Mouse (Mus musculus) lung, embryonic 16.5 days (tissue): ENCODE results near the gene Spred2. TPM values are rescaled to one million over a fixed set of nuclear protein-coding genes. Genes with fewer than 3 reads are reported as not detected.
"Not testable (repeated sequence)": the region's sequence is repeated elsewhere in the genome, so short reads cannot be mapped to it uniquely, and the experiment has no call there.

Experiments used
- ATAC-seq: fragments of 200-750 bp; cut with Nextera tagmentation; 2 replicates; pipeline ENCODE4 v1.8.0; 2017; ENCODE audit warnings: low read depth, mild to moderate bottlenecking, moderate library complexity
- H3K27ac ChIP-seq: fragments of 300-500 bp; sonication (generic); 2 replicates; pipeline ENCODE4 v1.5.1; 2014; ENCODE audit warnings: mild to moderate bottlenecking, control low read depth, low read length
- H3K27me3 ChIP-seq: fragments of 300-500 bp; sonication (generic); 2 replicates; pipeline ENCODE4 v1.6.1; 2014; ENCODE audit warnings: low read depth, low read length, mixed read lengths; ENCODE audit not compliant: control insufficient read depth, insufficient read depth
- H3K36me3 ChIP-seq: fragments of 300-500 bp; sonication (generic); 2 replicates; pipeline ENCODE4 v1.6.1; 2014; ENCODE audit warnings: low read length; ENCODE audit not compliant: control insufficient read depth, insufficient read depth
- H3K4me1 ChIP-seq: fragments of 300-500 bp; sonication (generic); replicated peaks from 2 replicates; pipeline ENCODE4 v1.6.1; 2014; ENCODE audit warnings: low read length, mixed read lengths; ENCODE audit not compliant: control insufficient read depth, insufficient read depth
- H3K4me2 ChIP-seq: fragments of 300-500 bp; sonication (generic); 2 replicates; pipeline ENCODE4 v1.6.1; 2014; ENCODE audit warnings: low read depth, low read length, control low read depth
- H3K4me3 ChIP-seq: fragments of 300-500 bp; sonication (generic); 2 replicates; pipeline ENCODE4 v1.5.1; 2014; ENCODE audit warnings: mild to moderate bottlenecking, low read length, control low read depth
- H3K9ac ChIP-seq: fragments of 300-500 bp; sonication (generic); 2 replicates; pipeline ENCODE4 v1.6.1; 2014; ENCODE audit warnings: low read length, control low read depth
- H3K9me3 ChIP-seq: fragments of 300-500 bp; sonication (generic); 2 replicates; pipeline ENCODE4 v1.6.1; 2016; ENCODE audit warnings: low read length; ENCODE audit not compliant: control insufficient read depth
- WGBS: fragments of 180-500 bp; shearing (Covaris S2); extraction: QIAGEN DNeasy Blood & Tissue Kit; methylation state at CpG from one replicate; pipeline ENCODE4 v1.1.7; 2014; 5-methylcytosine and 5-hydroxymethylcytosine counted together
- polyA plus RNA-seq: library from polyadenylated mRNA; unstranded; fragments of >200 nt; fragmentation: Nextera tagmentation; extraction: Ambion mirVana; gene quantifications from 2 replicates; pipeline ENCODE4 v1.2.1, GENCODE M21; 2015

Spred2 gene
- polyA plus RNA-seq, 1 experiment from 2014 or later, result 5.7 TPM

DNA sequence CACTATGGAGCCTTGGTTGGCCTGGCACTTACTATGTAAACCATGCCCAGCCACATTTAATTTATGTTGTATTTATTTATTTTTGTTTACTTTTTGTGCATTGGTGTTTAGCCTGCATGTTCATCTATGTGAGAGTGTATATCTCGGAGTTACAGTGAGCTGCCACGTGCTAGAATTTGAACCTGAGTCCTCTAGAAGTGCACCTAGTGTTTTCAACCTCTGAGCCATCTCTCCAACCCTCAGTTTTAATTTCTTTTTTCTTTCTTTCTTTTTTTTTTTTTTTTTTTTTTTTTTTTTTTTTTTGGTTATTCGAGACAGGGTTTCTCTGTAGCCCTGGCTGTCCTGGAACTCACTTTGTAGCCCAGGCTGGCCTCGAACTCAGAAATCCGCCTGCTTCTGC is 106.8 kb downstream of the Spred2 start:
- H3K4me3 ChIP-seq, H3K36me3 ChIP-seq, H3K9me3 ChIP-seq, H3K27ac ChIP-seq, ATAC-seq, H3K4me2 ChIP-seq, H3K27me3 ChIP-seq, H3K9ac ChIP-seq, H3K4me1 ChIP-seq: not testable (repeated sequence)
- WGBS, result 90% methylated on average over 5 of the region's 5 CpGs

DNA sequence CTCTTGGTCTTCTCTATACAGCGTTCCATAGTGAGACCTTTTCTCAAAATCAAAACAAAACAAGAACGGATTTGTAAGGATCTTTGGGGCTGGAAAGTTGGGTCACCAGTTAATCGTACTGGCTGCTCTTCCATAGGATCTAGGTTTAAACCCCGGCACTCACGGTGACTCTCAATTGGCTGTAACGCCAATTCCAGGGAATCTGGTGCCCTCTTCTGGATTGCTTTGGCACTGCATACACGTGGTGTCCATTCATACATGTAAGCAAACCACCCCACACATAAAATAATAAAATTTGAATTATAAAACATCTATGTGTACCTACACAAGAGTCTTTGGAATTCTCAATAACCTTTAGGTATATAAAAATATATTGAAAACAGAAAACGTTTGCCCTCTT is 107.4 kb downstream of the Spred2 start:
- Histone ChIP-seq H3K27me3 (no peaks in the 10 kb centered on the region), H3K4me1 (no peaks in the 10 kb centered on the region), H3K4me3 (no peak overlapping the region), H3K9me3 (0 out of 2 replicates have a peak, but pooled peaks cover 3% of the 10 kb centered on the region), H3K27ac (no peak overlapping the region), H3K36me3 (no peaks in the 10 kb centered on the region), H3K4me2 (no peak overlapping the region), H3K9ac (no peak overlapping the region)
- no peak for ATAC-seq
- 34% methylated on average over 8 of the region's 8 CpGs for WGBS

DNA sequence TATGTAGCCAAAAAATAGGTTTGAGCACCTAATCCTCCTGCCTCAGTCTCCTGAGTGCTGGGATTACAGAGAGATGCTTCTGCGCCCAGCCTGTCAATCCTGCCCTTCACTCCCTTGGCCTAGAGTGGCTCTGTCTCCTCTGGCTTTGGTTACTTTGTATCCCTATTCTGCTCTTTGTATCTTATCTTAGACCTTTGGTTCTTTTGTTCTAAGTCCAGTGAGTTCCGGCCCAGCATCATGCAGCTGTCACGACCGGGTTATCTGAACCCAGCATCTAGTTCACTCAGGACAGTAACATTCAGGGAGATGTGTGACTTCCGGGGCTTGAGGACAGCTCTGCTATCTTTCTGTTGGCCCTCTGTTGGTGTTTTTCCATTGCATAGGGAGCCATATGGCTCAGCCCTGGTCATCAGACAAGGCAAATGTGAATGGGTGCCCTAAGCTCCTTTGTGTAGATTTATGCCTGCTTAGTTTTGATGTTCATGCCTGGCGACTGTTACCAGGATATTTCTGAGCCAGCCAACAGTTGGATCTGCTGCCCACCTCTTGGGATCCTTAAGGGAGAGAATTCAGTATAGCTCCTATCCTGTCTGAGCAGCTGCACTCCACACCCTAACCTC is 109.5 kb downstream of the Spred2 start:
- no peaks in the 10 kb centered on the region for H3K36me3 ChIP-seq
- no peak overlapping the region for H3K9ac ChIP-seq
- H3K4me1 ChIP-seq, result no peaks in the 10 kb centered on the region
- no peaks in the 10 kb centered on the region for H3K27me3 ChIP-seq
- no peak overlapping the region for H3K4me3 ChIP-seq
- no peak overlapping the region for H3K27ac ChIP-seq
- 0 out of 2 replicates have a peak, but pooled peaks cover 3% of the 10 kb centered on the region for H3K9me3 ChIP-seq
- 61% methylated on average over 6 of the region's 6 CpGs for WGBS
- no peak overlapping the region for H3K4me2 ChIP-seq
- no peak for ATAC-seq

GRCm38 (mm10) chr11:20034337-20034947 is 110.3 kb downstream of the Spred2 start:
- WGBS, result 60% methylated on average over 14 of the region's 14 CpGs
- no peak overlapping the region for H3K27ac ChIP-seq
- H3K4me1 ChIP-seq, result no peaks in the 10 kb centered on the region
- no peaks in the 10 kb centered on the region for H3K36me3 ChIP-seq
- no peaks in the 10 kb centered on the region for H3K27me3 ChIP-seq
- ATAC-seq, result no peak
- H3K9ac ChIP-seq, result no peak overlapping the region
- H3K4me2 ChIP-seq, result no peak overlapping the region
- H3K4me3 ChIP-seq, result no peak overlapping the region
- H3K9me3 ChIP-seq, result 0 out of 2 replicates have a peak, but pooled peaks cover 3% of the 10 kb centered on the region

- H3K9me3 ChIP-seq, result 0 out of 2 replicates have a peak, but pooled peaks cover 3% of the 10 kb centered on the region
- 55% methylated on average over 11 of the region's 11 CpGs for WGBS
- H3K27me3 ChIP-seq, result no peaks in the 10 kb centered on the region
- H3K9ac ChIP-seq, result no peak overlapping the region
- no peak overlapping the region for H3K4me3 ChIP-seq
- H3K4me2 ChIP-seq, result no peak overlapping the region
- H3K36me3 ChIP-seq, result no peaks in the 10 kb centered on the region
- no peaks in the 10 kb centered on the region for H3K4me1 ChIP-seq
- ATAC-seq, result no peak
- no peak overlapping the region for H3K27ac ChIP-seq
Observed at GRCm38 (mm10) chr11:20035343-20035928, 111.3 kb downstream of the Spred2 start.

GRCm38 (mm10) chr11:20035972-20036371 is 111.8 kb downstream of the Spred2 start:
- Histone ChIP-seq H3K4me1 (no peaks in the 10 kb centered on the region), H3K27me3 (no peaks in the 10 kb centered on the region), H3K27ac (no peak overlapping the region), H3K9ac (no peak overlapping the region), H3K36me3 (no peaks in the 10 kb centered on the region), H3K9me3 (0 out of 2 replicates have a peak, but pooled peaks cover 3% of the 10 kb centered on the region), H3K4me3 (no peak overlapping the region), H3K4me2 (no peak overlapping the region)
- WGBS, result 74% methylated on average over 7 of the region's 7 CpGs
- ATAC-seq, result no peak

DNA sequence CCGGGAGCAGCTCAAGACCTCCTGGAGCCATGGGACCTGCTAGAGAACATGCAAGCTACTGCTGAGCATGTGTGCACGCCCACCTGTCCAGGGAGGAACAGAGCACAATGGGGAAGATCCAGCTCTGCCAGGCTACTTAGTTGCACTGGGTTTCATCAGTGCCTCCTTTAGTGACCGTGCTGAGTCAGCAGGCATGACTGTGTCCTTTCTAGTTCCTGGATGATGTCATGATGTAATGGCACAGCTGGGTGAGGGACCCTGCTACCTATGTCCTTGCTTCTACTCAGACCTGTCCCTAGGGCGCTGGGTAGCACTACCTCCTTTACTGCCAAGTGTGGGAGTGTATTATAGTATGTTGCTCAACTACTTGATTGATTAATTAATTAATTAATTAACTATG is 113.6 kb downstream of the Spred2 start:
- Histone ChIP-seq H3K27me3 (no peaks in the 10 kb centered on the region), H3K4me1 (no peaks in the 10 kb centered on the region), H3K4me2 (no peak overlapping the region), H3K36me3 (no peaks in the 10 kb centered on the region), H3K9ac (no peak overlapping the region), H3K27ac (no peak overlapping the region), H3K9me3 (no peaks in the 10 kb centered on the region), H3K4me3 (no peak overlapping the region)
- no peak for ATAC-seq
- WGBS, result 90% methylated on average over 4 of the region's 4 CpGs

DNA sequence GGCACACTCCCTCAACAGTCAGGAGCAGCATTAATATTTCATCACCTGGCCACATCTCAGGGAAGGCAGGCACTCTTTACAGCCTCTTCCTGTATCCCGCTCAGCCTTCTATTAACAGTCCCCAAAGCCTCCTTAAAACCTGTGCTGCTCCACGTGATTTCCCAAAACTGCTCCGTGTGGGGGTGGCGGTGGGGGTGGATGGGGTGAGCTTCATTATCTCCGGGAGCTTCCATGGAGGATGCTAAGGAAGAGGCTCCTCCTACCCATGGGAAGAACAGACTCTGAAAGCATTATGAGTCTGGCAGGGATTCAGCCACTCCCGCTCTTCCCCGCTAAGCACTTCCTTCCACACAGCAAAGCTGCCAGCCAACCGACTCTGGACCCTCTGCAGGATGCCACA is 114.5 kb downstream of the Spred2 start:
- Histone ChIP-seq H3K9me3 (no peaks in the 10 kb centered on the region), H3K4me2 (no peak overlapping the region), H3K27me3 (no peaks in the 10 kb centered on the region), H3K9ac (no peak overlapping the region), H3K27ac (no peak overlapping the region), H3K4me3 (no peak overlapping the region), H3K36me3 (no peaks in the 10 kb centered on the region), H3K4me1 (no peaks in the 10 kb centered on the region)
- ATAC-seq, result no peak
- 26% methylated on average over 8 of the region's 8 CpGs for WGBS

DNA sequence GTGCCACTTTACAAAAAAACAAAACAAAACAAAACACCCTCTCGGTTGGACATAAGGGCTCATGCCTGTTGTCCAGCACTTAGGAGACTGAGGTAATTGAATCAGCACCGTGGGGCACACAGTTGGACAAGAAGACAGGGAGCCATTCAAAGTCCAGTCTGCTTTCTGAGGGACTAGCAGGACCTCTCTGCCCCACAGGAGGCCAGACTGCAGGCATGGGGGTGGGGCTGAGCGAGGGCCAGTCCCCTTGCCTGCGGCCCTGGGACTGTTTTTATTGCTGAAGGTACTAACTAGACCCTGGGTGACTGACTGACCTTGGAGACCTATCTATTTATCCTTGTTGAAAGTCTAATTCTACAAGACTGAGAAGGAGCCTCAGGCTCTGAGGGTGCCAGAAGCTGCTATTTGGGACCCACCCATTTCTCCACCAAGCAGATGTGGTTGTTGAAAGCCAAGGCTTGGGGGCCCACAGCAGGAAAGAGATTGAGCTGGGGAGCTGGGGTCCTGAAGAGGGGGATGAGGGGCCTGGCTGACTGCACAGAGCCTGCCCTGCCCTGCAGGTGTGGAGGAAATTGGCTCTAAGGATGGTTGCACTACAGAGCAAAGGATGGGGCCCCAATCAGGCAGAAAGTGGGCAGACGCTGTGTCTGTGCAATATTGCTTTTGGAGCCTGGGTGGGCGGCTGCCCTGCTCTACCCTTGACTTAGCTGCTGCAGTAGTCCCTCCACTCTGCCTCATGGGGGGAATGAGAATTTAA is 117.2 kb downstream of the Spred2 start:
- H3K4me2 ChIP-seq, result no peak overlapping the region
- H3K4me3 ChIP-seq, result no peak overlapping the region
- no peak for ATAC-seq
- no peaks in the 10 kb centered on the region for H3K27me3 ChIP-seq
- H3K9ac ChIP-seq, result no peak overlapping the region
- no peaks in the 10 kb centered on the region for H3K4me1 ChIP-seq
- WGBS, result 38% methylated on average over 6 of the region's 6 CpGs
- H3K27ac ChIP-seq, result no peak overlapping the region
- H3K9me3 ChIP-seq, result no peaks in the 10 kb centered on the region
- H3K36me3 ChIP-seq, result no peaks in the 10 kb centered on the region
